Mouse (Mus musculus) liver, embryonic 12.5 days (tissue): ENCODE data around the gene Cldn10. TPM values are rescaled to one million over a fixed set of nuclear protein-coding genes. Genes with fewer than 3 reads are reported as not detected.

Source experiments
- polyA plus RNA-seq: library from polyadenylated mRNA; unstranded; fragments of >200 nt; fragmentation: Nextera tagmentation; extraction: Ambion mirVana; gene quantifications from 2 replicates; pipeline ENCODE4 v1.2.1, GENCODE M21; 2016

Cldn10 gene
- polyA plus RNA-seq, 1 experiment from 2014 or later, result 0.30 TPM

Other genes starting within 250 kb of the Cldn10 start
- gene Abcc4, start 81.7 kb upstream of the Cldn10 start, polyA plus RNA-seq, result 3.0 and 3.4 TPM in 2 replicates
- gene Dzip1, start 137.6 kb downstream of the Cldn10 start, polyA plus RNA-seq, result 3.0 and 3.4 TPM in 2 replicates
- gene Dnajc3, start 150.1 kb downstream of the Cldn10 start, polyA plus RNA-seq, result 36.8 and 37.7 TPM in 2 replicates